Mouse (Mus musculus): ENCODE results near the gene N4bp2.
"Not testable (repeated sequence)": the region's sequence is repeated elsewhere in the genome, so short reads cannot be mapped to it uniquely, and the experiment has no call there.

Gene N4bp2

DNA sequence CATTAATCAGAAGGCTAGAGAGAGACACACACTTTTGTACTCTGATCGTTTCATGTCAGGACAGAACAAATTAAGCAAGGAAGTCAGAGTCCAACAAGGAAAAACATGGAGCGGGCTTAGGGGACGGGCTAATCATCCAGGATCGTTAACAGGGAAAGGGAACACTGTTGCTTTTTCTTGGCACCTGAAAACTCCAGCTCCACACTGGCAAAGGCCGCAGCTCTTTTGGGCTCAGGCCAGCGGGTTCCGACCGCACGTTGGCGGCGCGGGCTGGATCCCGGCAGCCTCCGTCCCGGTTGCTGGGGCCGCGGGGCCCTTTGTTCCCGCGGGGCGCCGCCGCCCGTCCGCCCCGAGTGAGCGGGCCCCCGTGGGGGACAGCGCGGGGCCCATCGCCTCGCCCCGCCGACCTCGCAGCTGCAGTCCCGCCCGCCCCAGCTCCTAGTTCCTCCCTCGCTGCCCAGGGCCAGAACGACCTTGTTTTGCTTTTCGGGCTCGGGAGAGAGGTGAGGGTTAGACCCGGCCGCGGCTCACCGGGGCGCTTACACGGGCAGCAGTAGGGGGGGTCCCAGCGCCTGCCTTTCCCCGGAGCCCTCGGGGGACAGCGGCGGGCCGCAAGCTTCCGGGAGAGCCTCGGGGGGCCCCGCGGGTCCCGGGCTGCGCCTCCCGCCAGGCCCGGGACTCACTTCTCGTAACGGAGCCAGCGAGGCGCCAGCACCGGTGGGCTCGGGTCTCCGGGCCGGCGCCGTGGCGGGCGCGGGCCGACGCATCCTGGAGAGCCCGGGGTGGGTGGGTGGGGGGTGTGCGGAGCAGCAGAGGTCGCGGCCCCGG lies at the start of gene N4bp2:
Gene N4bp2, plus strand, starts transcription at position 434 of the 828 bp plus-strand sequence.
- peak; percentile 13; the same call in 1 of the 2 replicates for ATAC-seq (ENCODE audit: low TSS enrichment)

DNA sequence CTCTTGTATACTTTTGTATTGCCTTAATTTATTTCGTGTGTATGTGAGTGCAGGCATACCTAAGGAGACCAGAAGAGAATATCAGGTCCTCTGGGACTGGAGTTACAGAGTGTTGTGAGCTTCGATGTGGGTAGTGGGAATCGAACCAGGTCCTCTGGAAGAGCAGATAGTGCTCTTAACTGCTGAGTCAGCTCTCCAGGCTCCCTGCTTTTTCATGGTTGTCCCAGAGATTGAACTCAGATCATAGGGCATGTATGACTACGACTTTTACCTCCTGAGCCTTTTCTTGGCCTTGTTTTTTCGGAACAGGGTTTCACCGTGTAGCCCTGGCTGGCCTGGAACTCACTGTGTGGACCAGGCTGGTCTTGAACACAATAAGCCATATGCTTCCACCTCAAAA lies 48.2 kb upstream of the N4bp2 start:
- no peak for ATAC-seq (ENCODE audit: low TSS enrichment)

DNA sequence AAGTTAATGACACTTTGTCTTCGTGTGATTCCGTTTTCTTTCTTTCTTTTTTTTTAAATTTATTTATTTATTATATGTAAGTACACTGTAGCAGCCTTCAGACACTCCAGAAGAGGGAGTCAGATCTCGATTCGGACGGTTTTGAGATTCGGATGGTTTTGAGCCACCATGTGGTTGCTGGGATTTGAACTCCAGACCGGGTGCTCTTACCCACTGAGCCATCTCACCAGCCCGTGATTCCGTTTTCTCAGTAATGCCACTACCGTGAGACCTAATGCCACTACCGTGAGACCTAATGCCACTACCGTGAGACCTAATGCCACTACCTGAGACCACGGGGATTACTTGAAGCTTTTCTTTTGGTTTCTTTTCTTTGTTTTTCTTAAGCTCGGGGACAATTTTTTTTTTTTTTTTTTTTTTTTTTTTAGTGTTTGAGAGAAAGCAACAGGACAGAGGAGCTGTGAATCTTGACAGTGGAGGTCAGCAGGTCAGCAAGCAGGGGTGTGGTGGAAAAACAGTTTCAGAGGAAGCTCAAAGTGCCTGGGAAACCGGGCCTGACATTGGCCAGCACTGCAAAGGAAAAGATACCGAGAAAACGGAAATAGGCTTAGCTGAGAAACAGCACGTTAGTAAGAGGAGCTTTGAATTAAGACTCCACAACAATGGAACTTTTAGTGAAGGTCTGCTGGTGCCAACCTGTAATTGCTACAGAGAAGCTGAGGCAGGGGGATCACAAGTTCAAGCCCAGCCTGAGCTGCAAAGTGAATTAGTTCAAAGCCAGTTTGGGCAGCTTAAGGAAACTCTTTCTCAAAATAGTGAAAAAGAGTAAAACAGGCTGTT lies 46.0 kb upstream of the N4bp2 start:
- ATAC-seq (ENCODE audit: low TSS enrichment): no peak

DNA sequence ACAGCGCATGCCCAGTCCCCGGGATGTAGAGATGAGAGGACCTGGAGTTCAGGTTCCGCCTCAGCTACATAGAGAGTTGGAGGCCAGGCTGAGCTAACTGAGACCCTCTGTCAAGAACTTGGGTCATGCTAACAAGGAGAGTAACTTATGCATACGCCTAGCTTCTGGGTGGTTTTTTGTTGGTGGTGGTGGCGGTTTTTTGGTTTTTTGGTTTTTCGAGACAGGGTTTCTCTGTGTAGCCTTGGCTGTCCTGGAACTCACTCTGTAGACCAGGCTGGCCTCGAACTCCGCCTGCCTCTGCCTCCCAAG lies 45.5 kb upstream of the N4bp2 start:
- not testable (repeated sequence) for ATAC-seq (ENCODE audit: low TSS enrichment)

- no peak for ATAC-seq (ENCODE audit: low TSS enrichment)
Observed at GRCm38 (mm10) chr5:65718368-65718767, 45.0 kb upstream of the N4bp2 start.

DNA sequence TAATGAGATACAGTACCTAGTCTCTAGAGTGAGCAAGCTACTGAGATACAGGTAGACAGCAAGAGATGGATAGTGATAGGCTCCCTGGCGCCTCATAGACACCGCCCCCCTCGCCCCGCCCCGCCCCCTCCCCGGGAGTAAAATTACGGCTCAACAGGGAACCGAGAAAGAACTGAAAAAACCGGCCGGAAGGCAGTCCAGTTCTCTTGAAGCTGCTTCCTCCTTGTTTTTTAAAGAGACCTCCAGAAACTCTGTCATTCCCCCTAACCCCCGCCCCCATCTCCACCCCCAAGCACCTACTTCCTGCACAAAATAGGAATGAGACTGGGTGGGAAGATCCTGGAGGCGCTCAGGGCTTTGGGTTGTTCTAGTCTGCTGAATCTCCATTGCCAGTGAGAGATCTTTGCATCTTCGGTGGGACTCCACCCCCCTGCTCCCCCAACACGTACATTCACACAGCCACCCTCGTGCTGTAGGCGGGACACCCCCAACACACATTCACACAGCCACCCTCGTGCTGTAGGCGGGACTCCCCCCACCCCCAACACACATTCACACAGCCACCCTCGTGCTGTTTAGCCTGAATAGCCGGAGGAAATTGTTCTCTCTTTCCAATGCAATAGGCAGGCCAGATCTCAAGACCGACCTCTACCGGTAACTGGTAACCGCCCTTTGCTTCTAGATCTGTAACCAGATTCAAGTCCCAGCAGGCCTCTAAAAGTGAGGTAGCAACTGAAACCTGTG lies 38.8 kb upstream of the N4bp2 start:
- peak; percentile 92 for ATAC-seq (ENCODE audit: low TSS enrichment)

GRCm38 (mm10) chr5:65731173-65732007 lies 31.9 kb upstream of the N4bp2 start:
- ATAC-seq (ENCODE audit: low TSS enrichment): no peak

DNA sequence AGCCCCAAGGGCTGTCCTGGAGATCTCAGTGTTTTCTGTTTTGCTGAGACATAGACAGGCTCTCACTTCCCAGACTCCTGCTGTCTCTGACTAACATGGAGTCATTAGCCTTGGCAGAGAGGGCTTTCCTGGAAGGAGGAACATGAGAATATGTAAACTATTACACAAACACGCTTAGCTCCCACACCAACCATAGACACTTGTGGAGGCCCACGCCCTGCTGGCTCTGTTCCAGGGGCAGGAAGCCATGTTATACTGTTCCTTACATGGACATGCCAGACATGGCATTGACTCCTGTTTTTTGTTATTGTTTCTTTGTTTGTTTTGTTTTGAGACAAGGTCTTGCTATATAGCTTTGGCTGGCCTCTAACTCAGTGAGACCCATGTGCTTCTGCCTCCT lies 27.7 kb upstream of the N4bp2 start:
- ATAC-seq (ENCODE audit: low TSS enrichment): no peak

- no peak for ATAC-seq (ENCODE audit: low TSS enrichment)
Observed at GRCm38 (mm10) chr5:65739366-65739765, 24.0 kb upstream of the N4bp2 start.

DNA sequence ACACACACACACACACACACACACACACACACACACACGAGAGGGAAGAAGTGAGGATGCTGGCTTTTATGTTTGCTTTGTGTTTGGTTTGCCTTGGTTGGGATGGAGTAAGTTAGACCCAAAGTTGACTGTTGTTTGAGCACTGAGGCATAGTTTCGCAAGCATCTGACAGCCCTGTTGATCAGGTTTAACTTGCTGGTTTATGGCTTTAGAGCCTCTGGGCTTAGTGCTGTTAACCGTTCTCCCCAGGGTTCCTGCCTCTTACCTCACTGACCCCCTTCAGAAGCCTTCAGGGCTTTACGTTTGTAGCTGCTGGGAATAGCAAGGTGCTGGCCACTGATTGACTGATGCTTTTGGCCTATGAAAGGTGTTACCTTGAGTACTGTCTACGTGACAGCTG lies 16.4 kb upstream of the N4bp2 start:
- ATAC-seq (ENCODE audit: low TSS enrichment): no peak

DNA sequence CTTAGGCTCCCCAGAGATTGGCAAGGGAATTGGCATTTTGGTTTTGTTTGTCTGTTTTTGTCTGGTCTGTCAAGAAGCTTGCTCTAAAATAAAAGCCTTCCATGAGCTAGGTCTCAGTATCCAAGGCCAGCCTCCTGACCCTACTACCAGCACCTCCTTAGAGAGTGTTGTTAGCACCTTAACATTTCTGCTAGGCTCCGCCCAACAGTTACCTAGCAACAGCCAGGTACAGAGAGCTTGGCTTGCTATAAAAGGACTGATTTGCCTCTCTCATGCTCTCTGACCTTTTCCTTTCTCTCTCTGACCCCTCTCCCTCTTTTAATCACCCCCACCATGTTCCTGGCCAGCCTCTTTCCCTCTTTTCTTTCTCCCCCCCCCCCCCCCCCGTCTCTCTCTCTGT lies 14.9 kb upstream of the N4bp2 start:
- no peak for ATAC-seq (ENCODE audit: low TSS enrichment)

GRCm38 (mm10) chr5:65748880-65749279 lies 14.4 kb upstream of the N4bp2 start:
- no peak for ATAC-seq (ENCODE audit: low TSS enrichment)

- no peak for ATAC-seq (ENCODE audit: low TSS enrichment)
Observed at GRCm38 (mm10) chr5:65752021-65752420, 11.3 kb upstream of the N4bp2 start.

- no peak for ATAC-seq (ENCODE audit: low TSS enrichment)
Observed at GRCm38 (mm10) chr5:65755859-65756258, 7.5 kb upstream of the N4bp2 start.

GRCm38 (mm10) chr5:65757110-65757509 lies 6.2 kb upstream of the N4bp2 start:
- ATAC-seq (ENCODE audit: low TSS enrichment): no peak

DNA sequence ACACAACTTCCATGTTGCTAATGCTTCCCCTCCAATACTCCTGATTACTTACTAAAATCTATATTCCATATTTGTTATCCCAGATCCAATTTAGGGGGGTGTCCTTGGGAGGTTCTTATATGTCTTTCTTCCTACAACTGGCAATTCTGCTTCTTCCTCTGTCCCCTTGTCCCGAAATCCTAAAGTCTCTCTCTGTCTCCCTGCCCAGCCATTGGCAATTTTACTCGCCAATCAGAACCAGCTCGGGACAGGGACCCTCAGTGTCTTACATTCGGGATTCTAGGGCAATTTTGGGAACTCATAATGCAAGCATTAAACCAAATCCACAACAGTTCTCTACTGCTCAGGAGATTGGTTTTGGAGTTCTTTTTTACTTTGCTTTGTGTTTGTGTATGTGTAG lies 3.3 kb upstream of the N4bp2 start:
- no peak for ATAC-seq (ENCODE audit: low TSS enrichment)

- no peak for ATAC-seq (ENCODE audit: low TSS enrichment)
Observed at GRCm38 (mm10) chr5:65760599-65760998, 2.7 kb upstream of the N4bp2 start.

DNA sequence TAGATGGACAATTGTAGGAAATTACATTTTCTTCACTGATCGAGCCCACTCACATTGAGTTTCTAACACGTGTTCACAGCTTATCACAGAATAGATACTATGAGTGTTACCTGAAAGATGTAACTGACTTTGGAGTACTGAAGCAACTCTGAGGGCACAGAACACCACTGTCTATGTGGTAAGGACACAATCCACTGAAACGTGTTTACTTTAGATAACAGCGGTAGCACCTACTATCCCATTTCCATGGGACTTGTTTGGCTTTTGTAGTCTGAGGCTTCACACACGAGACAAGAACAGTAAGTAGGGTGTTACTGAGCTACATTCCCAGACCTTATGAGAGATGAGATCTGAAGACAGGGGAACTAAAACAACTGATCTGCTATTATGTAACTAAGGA lies 2.3 kb upstream of the N4bp2 start:
- no peak for ATAC-seq (ENCODE audit: low TSS enrichment)

DNA sequence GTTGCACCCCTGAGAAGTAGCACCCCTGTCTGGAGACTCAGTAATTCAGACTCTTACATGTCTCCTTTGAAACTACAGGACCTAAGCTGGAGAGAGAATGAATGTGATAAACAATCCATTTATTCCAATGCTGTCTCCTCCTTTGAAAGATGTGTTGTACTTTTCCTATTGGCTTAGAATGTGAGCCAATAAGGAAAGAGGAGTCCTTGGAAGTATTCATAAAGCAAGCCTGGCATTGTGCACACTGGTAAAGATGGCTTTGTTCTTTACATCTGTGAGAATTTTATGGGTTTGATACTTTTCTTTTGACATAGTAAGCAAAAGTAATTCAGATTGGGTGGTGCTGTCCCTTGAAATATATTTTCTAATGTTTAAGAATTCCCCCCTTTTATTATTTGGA lies 1.4 kb upstream of the N4bp2 start:
- ATAC-seq (ENCODE audit: low TSS enrichment): no peak

GRCm38 (mm10) chr5:65762686-65763085 lies 635 bp upstream of the N4bp2 start:
- ATAC-seq (ENCODE audit: low TSS enrichment): no peak

GRCm38 (mm10) chr5:65763916-65764785 lies 830 bp downstream of the N4bp2 start:
- peak; percentile 73 for ATAC-seq (ENCODE audit: low TSS enrichment)
